Mouse (Mus musculus): ENCODE data around the gene Hnrnpf. TPM values are rescaled to one million over a fixed set of nuclear protein-coding genes. Genes with fewer than 3 reads are reported as not detected.

Gene Hnrnpf
- polyA plus RNA-seq, 1 experiment from 2014 or later, result 388 TPM

DNA sequence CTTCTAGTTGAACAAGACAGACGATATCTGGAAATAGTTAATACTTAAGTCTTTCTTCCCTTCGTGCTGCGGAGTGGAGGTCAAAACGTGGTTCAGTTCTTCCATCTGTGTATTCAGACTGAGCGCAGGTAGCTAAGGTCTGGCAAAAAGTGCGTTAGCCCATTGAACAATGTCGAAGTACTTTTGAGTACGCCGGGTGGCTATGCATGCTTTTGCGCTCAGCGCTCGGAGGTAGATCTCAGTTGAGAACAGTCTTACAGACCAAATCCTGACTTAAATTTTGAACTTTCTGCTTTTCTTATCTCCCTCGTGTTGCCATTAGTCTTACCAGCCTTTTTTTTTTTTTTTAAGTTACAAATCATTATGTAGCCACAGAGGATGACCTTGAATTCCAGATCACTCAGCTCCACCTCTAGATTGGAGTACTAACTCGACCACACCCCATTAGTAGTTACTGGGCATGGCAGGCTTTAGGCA lies 8.3 kb downstream of the Hnrnpf start:
- Histone ChIP-seq H3K9ac (ENCODE audit: low read length) (peak overlapping the region; percentile 99), H3K4me3 (ENCODE audit: low read depth, low read length) (peak overlapping the region; percentile 99), H3K36me3 (ENCODE audit: control insufficient read depth, insufficient read depth, low read length) (no peaks in the 10 kb centered on the region), H3K27me3 (ENCODE audit: control insufficient read depth, insufficient read depth, low read length) (no peaks in the 10 kb centered on the region), H3K27ac (replicated peaks) (peak overlapping the region; percentile 100), H3K4me2 (replicated peaks; ENCODE audit: low read depth) (peak overlapping the region; percentile 76), H3K9me3 (ENCODE audit: control insufficient read depth, low read length) (no peaks in the 10 kb centered on the region), H3K4me1 (replicated peaks; ENCODE audit: control insufficient read depth, insufficient read depth) (0 out of 2 replicates have a peak, but pooled peaks cover 3% of the 10 kb centered on the region)
- under 1% methylated on average over 14 of the region's 14 CpGs for WGBS
- peak; percentile 40 for DNase-seq (ENCODE audit: low spot score)
- no peak for ATAC-seq (ENCODE audit: low FRiP score, low TSS enrichment)
- no peak for TF ChIP-seq CTCF (IDR thresholded peaks at IDR 0.05; ENCODE audit: low read depth)
- TF ChIP-seq EP300 (optimal IDR thresholded peaks at IDR 0.05), result no peak

DNA sequence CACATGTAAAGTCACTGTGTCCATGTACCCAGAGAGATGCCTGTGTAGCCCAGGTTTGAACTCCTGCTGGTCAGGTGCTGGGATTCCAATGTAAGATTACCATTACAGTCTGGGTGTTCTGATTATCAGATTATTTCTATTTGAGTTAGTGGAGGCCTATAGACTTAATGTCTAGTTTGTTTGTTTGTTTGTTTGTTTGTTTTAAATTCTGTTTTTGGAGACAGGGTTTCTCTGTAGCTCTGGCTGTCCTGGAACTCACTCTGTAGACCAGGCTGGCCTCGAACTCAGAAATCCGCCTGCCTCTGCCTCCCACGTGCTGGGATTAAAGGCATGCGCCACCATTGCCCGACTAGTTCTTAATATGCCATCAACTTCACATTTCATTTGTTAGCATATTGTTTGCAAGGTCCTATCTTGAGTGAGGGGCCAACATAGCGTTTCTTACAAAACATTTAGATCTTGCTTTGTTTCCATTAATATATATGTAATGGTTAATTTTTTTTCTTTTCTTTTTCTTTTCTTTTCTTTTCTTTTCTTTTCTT lies 10.1 kb downstream of the Hnrnpf start:
- H3K9ac ChIP-seq (ENCODE audit: low read length), result no peak overlapping the region
- H3K4me1 ChIP-seq (replicated peaks; ENCODE audit: control insufficient read depth, insufficient read depth), result 0 out of 2 replicates have a peak, but pooled peaks cover 3% of the 10 kb centered on the region
- TF ChIP-seq EP300 (optimal IDR thresholded peaks at IDR 0.05), result no peak
- no peak for TF ChIP-seq CTCF (IDR thresholded peaks at IDR 0.05; ENCODE audit: low read depth)
- DNase-seq (ENCODE audit: low spot score) (no peak), ATAC-seq (ENCODE audit: low FRiP score, low TSS enrichment) (no peak)
- no peak overlapping the region for H3K4me3 ChIP-seq (ENCODE audit: low read depth, low read length)
- 73% methylated on average over 6 of the region's 6 CpGs for WGBS
- no peak overlapping the region for H3K4me2 ChIP-seq (replicated peaks; ENCODE audit: low read depth)
- H3K27me3 ChIP-seq (ENCODE audit: control insufficient read depth, insufficient read depth, low read length), result no peaks in the 10 kb centered on the region
- no peak overlapping the region for H3K27ac ChIP-seq (replicated peaks)
- H3K36me3 ChIP-seq (ENCODE audit: control insufficient read depth, insufficient read depth, low read length), result no peaks in the 10 kb centered on the region
- H3K9me3 ChIP-seq (ENCODE audit: control insufficient read depth, low read length), result no peaks in the 10 kb centered on the region

DNA sequence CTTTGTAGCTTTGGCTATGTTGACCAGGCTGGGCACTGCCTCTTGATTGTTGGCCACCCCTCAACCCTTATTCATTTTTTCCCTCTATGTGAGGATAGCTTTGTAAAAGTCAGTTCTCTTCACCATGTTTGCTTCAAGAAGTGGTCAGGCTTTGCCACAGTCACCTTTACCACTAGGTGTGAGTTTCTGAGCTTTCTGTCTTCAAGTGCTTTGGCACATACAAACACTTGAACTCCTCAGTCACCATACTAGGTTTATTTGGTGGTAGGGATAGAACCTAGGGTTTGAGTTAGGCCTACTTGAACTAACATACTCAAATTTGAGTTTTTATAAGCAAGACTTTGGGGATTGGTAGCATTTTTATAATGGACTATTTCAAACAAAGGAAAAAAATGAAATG lies 14.4 kb downstream of the Hnrnpf start:
- Histone ChIP-seq H3K4me2 (replicated peaks; ENCODE audit: low read depth) (no peak overlapping the region), H3K4me3 (ENCODE audit: low read depth, low read length) (no peak overlapping the region), H3K9ac (ENCODE audit: low read length) (no peak overlapping the region), H3K27ac (replicated peaks) (no peak overlapping the region), H3K9me3 (ENCODE audit: control insufficient read depth, low read length) (no peaks in the 10 kb centered on the region), H3K36me3 (ENCODE audit: control insufficient read depth, insufficient read depth, low read length) (no peaks in the 10 kb centered on the region), H3K27me3 (ENCODE audit: control insufficient read depth, insufficient read depth, low read length) (no peaks in the 10 kb centered on the region), H3K4me1 (replicated peaks; ENCODE audit: control insufficient read depth, insufficient read depth) (no peaks in the 10 kb centered on the region)
- no peak for DNase-seq (ENCODE audit: low spot score)
- ATAC-seq (ENCODE audit: low FRiP score, low TSS enrichment), result no peak
- TF ChIP-seq CTCF (IDR thresholded peaks at IDR 0.05; ENCODE audit: low read depth) (no peak), EP300 (optimal IDR thresholded peaks at IDR 0.05) (no peak)

DNA sequence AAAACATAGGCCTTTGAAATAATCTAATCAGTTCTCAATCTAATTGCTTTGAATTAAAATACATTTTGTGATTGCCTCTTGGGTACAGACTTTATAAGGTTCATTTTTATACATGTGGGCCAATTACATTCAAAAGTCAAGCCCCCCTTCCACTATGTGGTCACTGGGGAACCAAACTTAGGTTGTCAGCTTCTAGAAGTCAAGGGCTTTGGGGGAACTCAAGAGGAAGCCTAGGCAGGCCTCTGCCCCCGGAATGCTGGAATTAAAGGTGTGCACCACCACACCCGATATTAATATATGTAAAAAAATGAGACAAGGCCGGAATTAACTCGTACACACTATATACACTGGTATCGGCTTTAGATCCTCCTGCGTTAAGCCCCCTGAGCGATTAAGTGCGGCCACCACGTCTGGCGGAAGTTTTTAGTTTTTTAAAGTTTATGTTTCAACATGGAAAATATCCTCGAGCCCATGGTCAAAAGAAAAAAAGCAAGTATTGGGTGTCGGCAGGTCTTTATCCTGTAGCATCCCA lies 16.1 kb downstream of the Hnrnpf start:
- Histone ChIP-seq H3K4me1 (replicated peaks; ENCODE audit: control insufficient read depth, insufficient read depth) (no peaks in the 10 kb centered on the region), H3K9me3 (ENCODE audit: control insufficient read depth, low read length) (no peaks in the 10 kb centered on the region), H3K27ac (replicated peaks) (peak overlapping the region; percentile 98), H3K4me2 (replicated peaks; ENCODE audit: low read depth) (peak overlapping the region; percentile 69), H3K27me3 (ENCODE audit: control insufficient read depth, insufficient read depth, low read length) (no peaks in the 10 kb centered on the region), H3K4me3 (ENCODE audit: low read depth, low read length) (peak overlapping the region; percentile 63), H3K9ac (ENCODE audit: low read length) (peak overlapping the region; percentile 76), H3K36me3 (ENCODE audit: control insufficient read depth, insufficient read depth, low read length) (no peaks in the 10 kb centered on the region)
- no peak for ATAC-seq (ENCODE audit: low FRiP score, low TSS enrichment)
- TF ChIP-seq EP300 (optimal IDR thresholded peaks at IDR 0.05), result no peak
- TF ChIP-seq CTCF (IDR thresholded peaks at IDR 0.05; ENCODE audit: low read depth), result no peak
- under 1% methylated on average over 12 of the region's 12 CpGs for WGBS
- no peak for DNase-seq (ENCODE audit: low spot score)

DNA sequence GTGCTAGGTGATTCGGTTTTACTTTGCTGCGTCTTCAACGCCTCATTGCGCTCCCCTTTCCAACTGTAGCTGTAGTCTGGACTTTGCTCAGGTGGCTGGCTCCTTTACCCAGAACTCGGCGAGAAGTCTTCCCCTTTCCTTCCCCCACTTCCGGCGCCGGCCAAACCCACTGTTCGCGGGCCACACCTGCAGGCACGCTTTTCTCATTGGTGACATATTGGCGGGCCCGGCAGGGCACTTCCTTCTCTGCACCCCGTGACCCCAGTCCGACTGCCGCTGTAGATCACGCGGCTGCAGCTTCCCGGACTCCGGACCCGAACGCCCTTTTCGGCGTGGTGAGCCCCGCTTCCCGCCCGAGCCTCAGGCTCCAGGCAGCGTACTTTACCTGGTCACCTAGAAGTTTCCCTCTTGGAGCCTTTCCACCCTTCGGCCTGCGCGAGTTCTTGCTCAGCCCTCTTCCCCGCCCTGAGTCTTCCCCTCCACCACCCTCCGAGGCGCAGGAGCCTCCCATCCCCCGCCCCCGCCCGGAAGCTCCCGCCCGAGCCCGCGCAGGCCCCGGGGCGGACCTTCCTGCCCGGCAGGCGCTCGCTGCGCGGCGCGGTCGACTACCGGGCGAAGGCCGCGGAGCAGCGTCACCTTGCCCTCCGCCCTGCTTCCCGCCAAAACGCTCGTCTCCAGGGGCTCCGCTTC lies 16.8 kb downstream of the Hnrnpf start:
- under 1% methylated on average over 62 of the region's 62 CpGs for WGBS

DNA sequence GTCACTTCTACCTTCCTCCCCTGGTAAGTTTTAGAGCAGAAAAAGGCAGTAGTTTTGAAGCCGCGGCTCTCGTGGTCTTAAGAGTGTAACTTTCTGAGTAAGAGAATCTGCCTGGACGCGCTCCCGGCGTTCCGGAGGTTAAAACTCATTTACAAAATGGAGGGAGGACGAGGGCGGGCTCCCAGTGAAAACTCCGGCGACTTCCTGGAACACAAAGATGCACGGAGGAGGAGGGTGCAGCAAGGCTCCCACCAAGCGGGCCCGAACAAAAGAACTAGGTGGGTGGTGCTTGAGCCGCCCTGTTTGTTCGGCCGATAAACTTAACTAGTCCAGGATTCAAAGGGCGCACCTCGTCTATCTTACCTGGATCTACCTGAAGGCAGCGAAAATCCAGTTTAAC lies 17.5 kb downstream of the Hnrnpf start:
- peak; percentile 36 for TF ChIP-seq EP300 (optimal IDR thresholded peaks at IDR 0.05)
- peak; percentile 19 for TF ChIP-seq CTCF (IDR thresholded peaks at IDR 0.05; ENCODE audit: low read depth)
- DNase-seq (ENCODE audit: low spot score), result peak; percentile 90
- Histone ChIP-seq H3K4me3 (ENCODE audit: low read depth, low read length) (peak overlapping the region; percentile 63), H3K4me1 (replicated peaks; ENCODE audit: control insufficient read depth, insufficient read depth) (no peaks in the 10 kb centered on the region), H3K27ac (replicated peaks) (peak overlapping the region; percentile 98), H3K9ac (ENCODE audit: low read length) (peak overlapping the region; percentile 76), H3K4me2 (replicated peaks; ENCODE audit: low read depth) (peak overlapping the region; percentile 69), H3K36me3 (ENCODE audit: control insufficient read depth, insufficient read depth, low read length) (0 out of 2 replicates have a peak, but pooled peaks cover 4% of the 10 kb centered on the region), H3K27me3 (ENCODE audit: control insufficient read depth, insufficient read depth, low read length) (no peaks in the 10 kb centered on the region), H3K9me3 (ENCODE audit: control insufficient read depth, low read length) (no peaks in the 10 kb centered on the region)
- ATAC-seq (ENCODE audit: low FRiP score, low TSS enrichment), result peak; percentile 83
- WGBS, result under 1% methylated on average over 21 of the region's 21 CpGs

More for the DNA sequence above, 16.8 kb downstream of the Hnrnpf start:
- no peaks in the 10 kb centered on the region for H3K4me1 ChIP-seq (replicated peaks; ENCODE audit: control insufficient read depth, insufficient read depth)
- TF ChIP-seq CTCF (IDR thresholded peaks at IDR 0.05; ENCODE audit: low read depth) (no peak), EP300 (optimal IDR thresholded peaks at IDR 0.05) (no peak)
- H3K36me3 ChIP-seq (ENCODE audit: control insufficient read depth, insufficient read depth, low read length), result 0 out of 2 replicates have a peak, but pooled peaks cover 2% of the 10 kb centered on the region
- H3K27me3 ChIP-seq (ENCODE audit: control insufficient read depth, insufficient read depth, low read length), result no peaks in the 10 kb centered on the region
- H3K9ac ChIP-seq (ENCODE audit: low read length), result peak overlapping the region; percentile 76
- peak overlapping the region; percentile 98 for H3K27ac ChIP-seq (replicated peaks)
- H3K9me3 ChIP-seq (ENCODE audit: control insufficient read depth, low read length), result no peaks in the 10 kb centered on the region
- peak overlapping the region; percentile 69 for H3K4me2 ChIP-seq (replicated peaks; ENCODE audit: low read depth)
- peak; percentile 94 for DNase-seq (ENCODE audit: low spot score)
- H3K4me3 ChIP-seq (ENCODE audit: low read depth, low read length), result peak overlapping the region; percentile 63
- peak; percentile 97 for ATAC-seq (ENCODE audit: low FRiP score, low TSS enrichment)
